Mouse (Mus musculus) heart, embryonic 16.5 days (tissue): ENCODE measurements around the gene H2al2a. TPM values are rescaled to one million over a fixed set of nuclear protein-coding genes. Genes with fewer than 3 reads are reported as not detected.

Experiments used
- ATAC-seq: fragments of 200-750 bp; cut with Nextera tagmentation; replicated peaks from 2 replicates; pipeline ENCODE4 v1.8.0; 2017; ENCODE audit warnings: moderate number of reproducible peaks; ENCODE audit not compliant: insufficient read depth, low FRiP score; ENCODE audit errors: extremely low read depth
- H3K27ac ChIP-seq: fragments of 300-500 bp; sonication (generic); 2 replicates; pipeline ENCODE4 v1.5.1; 2014; ENCODE audit warnings: mild to moderate bottlenecking, low read length, control low read depth, moderate library complexity
- H3K27me3 ChIP-seq: fragments of 300-500 bp; sonication (generic); 2 replicates; pipeline ENCODE4 v1.6.1; 2014; ENCODE audit warnings: low read length, mixed read lengths; ENCODE audit not compliant: control insufficient read depth, insufficient read depth
- H3K36me3 ChIP-seq: fragments of 300-500 bp; sonication (generic); 2 replicates; pipeline ENCODE4 v1.6.1; 2014; ENCODE audit not compliant: control insufficient read depth, insufficient read depth
- H3K4me1 ChIP-seq: fragments of 300-500 bp; sonication (generic); 2 replicates; pipeline ENCODE4 v1.6.1; 2014; ENCODE audit warnings: low read length, mixed read lengths; ENCODE audit not compliant: control insufficient read depth, insufficient read depth
- H3K4me2 ChIP-seq: fragments of 300-500 bp; sonication (generic); 2 replicates; pipeline ENCODE4 v1.6.1; 2014; ENCODE audit warnings: low read depth, mild to moderate bottlenecking, control low read depth, low read length
- H3K4me3 ChIP-seq: fragments of 300-500 bp; sonication (generic); 2 replicates; pipeline ENCODE4 v1.5.1; 2014; ENCODE audit warnings: mild to moderate bottlenecking, control low read depth, low read length
- H3K9ac ChIP-seq: fragments of 300-500 bp; sonication (generic); 2 replicates; pipeline ENCODE4 v1.6.1; 2014; ENCODE audit warnings: low read length, control low read depth
- H3K9me3 ChIP-seq: fragments of 300-500 bp; sonication (generic); replicated peaks from 2 replicates; pipeline ENCODE4 v1.6.1; 2016; ENCODE audit warnings: low read length; ENCODE audit not compliant: control insufficient read depth
- WGBS: fragments of 180-500 bp; shearing (Covaris S2); extraction: QIAGEN DNeasy Blood & Tissue Kit; methylation state at CpG from one replicate; pipeline ENCODE4 v1.1.7; 2014; 5-methylcytosine and 5-hydroxymethylcytosine counted together
- polyA plus RNA-seq: library from polyadenylated mRNA; unstranded; fragments of >200 nt; fragmentation: Nextera tagmentation; extraction: Ambion mirVana; gene quantifications from 2 replicates; pipeline ENCODE4 v1.2.1, GENCODE M21; 2015

Gene H2al2a
- polyA plus RNA-seq, 1 experiment from 2014 or later, result not detected

GRCm38 (mm10) chr2:18017321-18017720 is 20.6 kb upstream of the H2al2a start:
- ATAC-seq, result no peak
- H3K4me3 ChIP-seq, result no peak overlapping the region
- no peak overlapping the region for H3K4me2 ChIP-seq
- no peaks in the 10 kb centered on the region for H3K4me1 ChIP-seq
- H3K9me3 ChIP-seq, result no peaks in the 10 kb centered on the region; the same call in 1 of the 2 replicates
- H3K9ac ChIP-seq, result no peak overlapping the region
- H3K27ac ChIP-seq, result no peak overlapping the region
- 92% methylated on average over 6 of the region's 6 CpGs for WGBS
- no peaks in the 10 kb centered on the region for H3K27me3 ChIP-seq
- H3K36me3 ChIP-seq, result no peaks in the 10 kb centered on the region

DNA sequence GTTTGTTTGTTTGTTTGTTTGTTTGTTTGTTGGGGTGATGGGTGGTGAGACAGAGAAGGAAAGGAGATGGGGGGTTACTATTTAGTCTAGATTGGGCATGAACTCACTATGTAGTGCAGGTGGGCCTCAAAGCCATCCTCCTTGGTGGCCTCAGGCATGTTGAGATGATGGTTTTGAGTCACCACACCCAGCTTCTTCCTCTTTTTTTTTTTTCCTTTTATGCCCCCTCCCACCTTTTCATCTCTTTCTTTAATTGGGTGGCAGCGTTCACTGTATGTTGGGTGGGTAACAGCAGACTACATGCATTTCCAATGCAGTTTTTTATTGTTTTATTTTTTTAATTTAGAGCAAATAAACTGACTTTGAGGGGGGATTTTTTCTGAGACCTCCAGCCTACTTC is 19.9 kb upstream of the H2al2a start:
- Histone ChIP-seq H3K4me3 (no peak overlapping the region), H3K9me3 (no peaks in the 10 kb centered on the region; the same call in 1 of the 2 replicates), H3K27ac (no peak overlapping the region), H3K36me3 (no peaks in the 10 kb centered on the region), H3K9ac (no peak overlapping the region), H3K27me3 (no peaks in the 10 kb centered on the region), H3K4me1 (no peaks in the 10 kb centered on the region), H3K4me2 (no peak overlapping the region)
- no peak for ATAC-seq
- WGBS, result 81% methylated on average over 1 of the region's 1 CpGs

DNA sequence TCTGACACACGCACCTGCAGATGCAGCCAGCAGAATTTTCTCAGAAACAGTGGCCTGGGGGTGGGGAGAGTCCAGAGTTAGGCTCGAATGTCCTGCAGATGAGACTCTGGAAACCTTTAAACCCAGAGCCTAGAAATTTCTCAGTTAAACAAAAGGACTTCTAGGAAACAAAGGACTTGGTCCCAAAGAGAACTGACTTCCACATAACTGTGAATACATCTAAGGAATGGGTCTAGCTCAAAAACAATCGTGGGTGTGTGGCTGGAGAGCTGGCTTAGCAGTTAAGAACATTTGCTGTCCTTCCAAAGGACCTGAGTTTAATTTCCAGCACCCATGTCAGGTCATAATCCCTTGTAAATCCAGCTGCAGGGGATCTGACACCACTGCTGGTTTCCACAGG is 18.8 kb upstream of the H2al2a start:
- no peaks in the 10 kb centered on the region for H3K27me3 ChIP-seq
- 55% methylated on average over 3 of the region's 3 CpGs for WGBS
- no peaks in the 10 kb centered on the region for H3K36me3 ChIP-seq
- ATAC-seq, result no peak
- no peaks in the 10 kb centered on the region for H3K4me1 ChIP-seq
- no peak overlapping the region for H3K27ac ChIP-seq
- no peak overlapping the region for H3K4me3 ChIP-seq
- H3K4me2 ChIP-seq, result no peak overlapping the region
- no peaks in the 10 kb centered on the region; the same call in 1 of the 2 replicates for H3K9me3 ChIP-seq
- H3K9ac ChIP-seq, result no peak overlapping the region

DNA sequence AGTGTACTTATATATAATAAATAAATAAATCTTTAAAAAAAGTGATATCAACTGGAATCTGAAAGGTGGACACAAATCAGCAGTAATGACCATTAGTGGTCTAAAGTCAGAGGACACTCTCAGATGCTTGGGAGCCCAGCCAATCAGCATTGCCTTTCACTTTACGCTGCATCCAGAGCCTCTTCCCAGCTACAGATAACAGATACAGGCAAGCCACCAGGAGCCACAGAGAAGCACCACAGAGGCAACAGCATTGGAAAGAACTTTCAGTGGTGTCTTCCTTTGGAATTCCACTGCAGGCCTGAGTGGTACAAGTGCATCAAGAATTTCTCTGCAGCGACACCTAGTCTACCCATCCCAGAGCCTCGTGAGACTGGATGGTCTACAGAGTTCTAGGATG is 16.1 kb upstream of the H2al2a start:
- no peaks in the 10 kb centered on the region for H3K4me1 ChIP-seq
- no peak overlapping the region for H3K9ac ChIP-seq
- H3K4me2 ChIP-seq, result no peak overlapping the region
- WGBS, result 65% methylated on average over 3 of the region's 3 CpGs
- no peaks in the 10 kb centered on the region; the same call in 1 of the 2 replicates for H3K9me3 ChIP-seq
- H3K27ac ChIP-seq, result no peak overlapping the region
- ATAC-seq, result no peak
- no peaks in the 10 kb centered on the region for H3K27me3 ChIP-seq
- no peak overlapping the region for H3K4me3 ChIP-seq
- H3K36me3 ChIP-seq, result no peaks in the 10 kb centered on the region

DNA sequence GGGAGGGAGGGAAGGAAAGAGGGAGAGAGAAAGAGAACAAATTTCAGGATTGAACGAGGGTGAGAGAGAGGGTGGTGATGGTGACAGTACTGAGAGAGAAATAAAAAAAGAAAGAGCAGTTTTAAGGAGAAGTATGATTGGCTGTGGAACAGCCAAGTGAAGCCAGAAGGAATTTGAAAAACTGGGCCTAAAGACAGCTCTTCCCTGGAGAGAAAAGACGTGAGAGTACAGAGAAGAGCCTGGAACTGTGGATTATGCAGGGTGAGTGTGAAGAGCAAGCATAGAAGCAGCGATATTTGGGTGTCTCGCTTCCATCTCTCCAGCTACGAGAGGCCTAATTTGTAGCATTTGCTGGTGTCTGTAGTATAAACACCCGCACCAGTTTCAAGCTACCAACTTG is 14.5 kb upstream of the H2al2a start:
- no peaks in the 10 kb centered on the region for H3K27me3 ChIP-seq
- ATAC-seq, result no peak
- 79% methylated on average over 6 of the region's 6 CpGs for WGBS
- H3K4me3 ChIP-seq, result no peak overlapping the region
- no peaks in the 10 kb centered on the region for H3K9me3 ChIP-seq
- H3K36me3 ChIP-seq, result no peaks in the 10 kb centered on the region
- no peak overlapping the region for H3K4me2 ChIP-seq
- H3K27ac ChIP-seq, result no peak overlapping the region
- no peak overlapping the region for H3K9ac ChIP-seq
- no peaks in the 10 kb centered on the region for H3K4me1 ChIP-seq

- WGBS, result 29% methylated on average over 8 of the region's 8 CpGs
- Histone ChIP-seq H3K4me3 (no peak overlapping the region), H3K36me3 (no peaks in the 10 kb centered on the region)
Measured at GRCm38 (mm10) chr2:18005137-18005536, 8.4 kb upstream of the H2al2a start.

DNA sequence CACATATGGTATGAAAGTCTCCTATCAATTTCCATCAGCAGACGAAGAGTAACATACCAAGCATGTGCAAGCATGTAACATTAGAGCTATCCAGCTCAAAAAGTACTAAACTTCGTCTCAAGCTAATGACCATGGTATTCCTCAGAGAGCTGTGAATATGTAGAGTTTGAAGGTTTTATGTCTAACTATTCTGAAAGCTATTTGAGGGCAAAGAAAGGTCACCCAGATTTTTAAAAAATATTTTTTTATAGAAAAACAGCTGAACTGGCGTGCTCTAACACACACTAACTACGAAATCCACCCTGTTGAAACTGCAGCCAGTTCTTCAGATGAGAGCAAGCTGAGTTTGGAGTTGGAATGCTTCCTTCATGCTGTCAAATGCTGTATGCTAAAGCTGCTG is 7.5 kb upstream of the H2al2a start:
- H3K9ac ChIP-seq, result no peak overlapping the region

More at GRCm38 (mm10) chr2:18005137-18005536, 8.4 kb upstream of the H2al2a start:
- ATAC-seq, result no peak
- H3K27ac ChIP-seq, result no peak overlapping the region
- H3K9me3 ChIP-seq, result no peaks in the 10 kb centered on the region
- no peaks in the 10 kb centered on the region for H3K4me1 ChIP-seq
- no peak overlapping the region for H3K9ac ChIP-seq
- peak overlapping the region; percentile 15; the same call in 1 of the 2 replicates for H3K4me2 ChIP-seq
- H3K27me3 ChIP-seq, result no peaks in the 10 kb centered on the region

DNA sequence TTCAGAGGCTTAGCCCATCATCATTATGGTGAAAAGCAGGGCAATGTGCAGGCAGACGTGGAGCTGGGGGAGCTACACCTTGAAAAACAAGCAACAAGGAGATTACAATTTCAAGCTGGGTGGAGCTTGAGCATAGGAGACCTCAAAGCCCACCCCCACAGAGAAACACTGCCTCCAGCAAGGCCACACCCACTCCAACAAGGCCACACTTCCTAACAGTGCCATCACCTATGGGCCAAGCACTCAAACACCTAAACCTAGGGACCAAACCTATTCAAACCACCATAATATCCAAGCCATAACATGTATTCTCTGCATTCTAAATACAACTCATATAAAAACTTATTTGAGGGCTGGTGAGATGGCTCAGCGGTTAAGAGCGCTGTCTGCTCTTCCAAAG is 5.5 kb upstream of the H2al2a start:
- ATAC-seq, result no peak
- H3K4me2 ChIP-seq, result no peak overlapping the region
- WGBS, result 94% methylated on average over 3 of the region's 3 CpGs
- H3K9me3 ChIP-seq, result no peaks in the 10 kb centered on the region
- no peak overlapping the region for H3K9ac ChIP-seq
- H3K36me3 ChIP-seq, result no peaks in the 10 kb centered on the region
- no peaks in the 10 kb centered on the region for H3K27me3 ChIP-seq
- H3K27ac ChIP-seq, result no peak overlapping the region
- H3K4me1 ChIP-seq, result no peaks in the 10 kb centered on the region
- no peak overlapping the region for H3K4me3 ChIP-seq

More for the DNA sequence above, 7.5 kb upstream of the H2al2a start:
- ATAC-seq, result no peak
- H3K4me1 ChIP-seq, result no peaks in the 10 kb centered on the region
- no peak overlapping the region for H3K4me2 ChIP-seq
- WGBS, result 81% methylated on average over 4 of the region's 4 CpGs
- H3K4me3 ChIP-seq, result no peak overlapping the region
- no peaks in the 10 kb centered on the region for H3K27me3 ChIP-seq
- no peak overlapping the region for H3K27ac ChIP-seq
- H3K9me3 ChIP-seq, result no peaks in the 10 kb centered on the region
- no peaks in the 10 kb centered on the region for H3K36me3 ChIP-seq

DNA sequence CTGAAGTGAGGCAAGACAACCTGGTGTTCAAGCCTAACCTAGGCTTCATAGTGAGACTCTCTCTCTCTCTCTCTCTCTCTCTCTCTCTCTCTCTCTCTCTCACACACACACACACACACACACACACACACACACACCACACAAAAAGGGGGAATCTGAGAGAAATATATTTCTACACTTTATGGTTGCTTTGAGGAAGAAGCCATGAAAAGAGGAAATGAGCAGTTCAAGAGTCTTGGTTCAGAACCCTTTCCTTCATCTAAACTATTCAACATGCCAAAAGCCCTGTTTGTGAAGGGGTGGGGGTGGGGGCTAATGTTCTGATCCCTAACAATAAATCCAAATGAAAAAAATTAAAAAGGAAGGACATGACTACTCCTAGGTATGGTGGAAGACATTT is 7.2 kb downstream of the H2al2a start:
- Histone ChIP-seq H3K9me3 (peaks cover 3% of the 10 kb centered on the region; the same call in 1 of the 2 replicates), H3K4me1 (no peaks in the 10 kb centered on the region), H3K27ac (no peak overlapping the region), H3K9ac (no peak overlapping the region), H3K36me3 (no peaks in the 10 kb centered on the region), H3K4me2 (no peak overlapping the region), H3K4me3 (no peak overlapping the region), H3K27me3 (no peaks in the 10 kb centered on the region)
- ATAC-seq, result no peak

- Histone ChIP-seq H3K36me3 (no peaks in the 10 kb centered on the region), H3K9me3 (peaks cover 3% of the 10 kb centered on the region; the same call in 1 of the 2 replicates), H3K9ac (no peak overlapping the region), H3K4me1 (no peaks in the 10 kb centered on the region), H3K27ac (no peak overlapping the region), H3K4me2 (no peak overlapping the region), H3K4me3 (no peak overlapping the region), H3K27me3 (no peaks in the 10 kb centered on the region)
- ATAC-seq, result no peak
- 72% methylated on average over 3 of the region's 3 CpGs for WGBS
Measured at GRCm38 (mm10) chr2:17989115-17989514, 7.6 kb downstream of the H2al2a start.
